Mouse (Mus musculus) left cerebral cortex, adult 9 months (tissue): ENCODE data around the gene Akr1b7.
"Not testable (repeated sequence)": the region's sequence is repeated elsewhere in the genome, so short reads cannot be mapped to it uniquely, and the experiment has no call there.

Source experiments
- DNase-seq, 2 experiments: peaks; one replicate each; pipeline ENCODE4 v3.0.0; 2022; ENCODE audit warnings: low spot score in 2 of 2

Akr1b7 gene

DNA sequence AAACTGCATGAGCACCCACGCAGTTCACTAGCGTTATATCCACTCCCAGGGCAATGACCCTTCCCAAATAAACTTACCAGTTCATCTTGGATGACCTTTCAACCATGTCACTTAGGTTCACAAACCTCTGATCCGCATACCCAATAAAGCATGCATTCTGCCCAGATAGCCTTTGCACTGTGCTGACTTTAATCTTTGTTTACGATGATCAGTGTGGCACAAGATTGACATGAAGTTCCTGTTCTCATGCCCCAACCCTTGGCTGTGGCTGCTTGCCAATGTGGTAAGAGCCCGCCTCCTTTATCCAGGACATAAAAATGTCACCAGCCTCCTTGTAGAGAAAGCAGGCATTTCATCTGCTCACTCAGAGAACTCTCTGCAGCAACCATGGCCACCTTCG lies at the start of gene Akr1b7:
Akr1b7 (plus strand) TSS at position 312 of the 400 bp plus-strand sequence.
- no peak for DNase-seq

DNA sequence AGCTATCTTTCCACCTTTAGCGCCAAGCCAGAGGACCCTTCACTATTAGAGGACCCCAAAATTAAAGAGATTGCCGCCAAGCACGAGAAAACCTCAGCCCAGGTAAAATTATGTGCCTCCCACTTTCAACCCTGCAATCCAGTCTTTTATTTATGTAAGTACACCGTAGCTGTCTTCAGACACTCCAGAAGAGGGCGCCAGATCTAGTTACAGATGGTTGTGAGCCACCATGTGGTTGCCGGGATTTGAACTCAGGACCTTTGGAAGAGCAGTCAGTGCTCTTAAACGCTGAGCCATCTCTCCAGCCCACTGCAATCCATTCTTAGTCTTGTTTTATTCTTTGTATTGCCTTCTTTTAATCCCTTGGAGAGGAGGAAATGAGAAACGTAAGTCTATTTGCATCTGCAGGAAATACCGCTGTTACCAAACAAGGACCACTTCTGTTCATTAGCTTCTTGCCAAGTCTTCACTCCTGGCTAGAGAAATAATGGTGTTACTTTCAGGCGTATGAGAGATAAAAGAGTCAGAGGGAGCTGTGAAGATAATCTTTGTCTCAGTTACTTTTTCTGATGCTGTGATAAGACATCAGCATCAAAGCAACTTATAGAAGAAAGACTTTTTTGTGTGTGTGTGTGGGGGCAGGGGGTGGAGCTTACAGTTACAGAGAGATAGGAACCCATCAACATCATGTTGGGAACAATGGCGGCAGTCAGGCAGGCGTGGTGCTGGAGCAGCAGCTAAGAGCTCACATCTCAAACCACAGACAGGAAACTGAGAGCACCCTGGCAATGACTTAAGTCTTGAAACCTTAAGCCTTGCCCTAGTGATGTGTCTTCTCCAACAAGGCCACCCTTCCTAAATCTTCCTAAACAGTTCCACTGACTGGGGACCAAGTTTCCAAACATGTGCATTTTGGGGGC lies 47.7 kb upstream of the Akr1b7 start:
- no peak for DNase-seq

DNA sequence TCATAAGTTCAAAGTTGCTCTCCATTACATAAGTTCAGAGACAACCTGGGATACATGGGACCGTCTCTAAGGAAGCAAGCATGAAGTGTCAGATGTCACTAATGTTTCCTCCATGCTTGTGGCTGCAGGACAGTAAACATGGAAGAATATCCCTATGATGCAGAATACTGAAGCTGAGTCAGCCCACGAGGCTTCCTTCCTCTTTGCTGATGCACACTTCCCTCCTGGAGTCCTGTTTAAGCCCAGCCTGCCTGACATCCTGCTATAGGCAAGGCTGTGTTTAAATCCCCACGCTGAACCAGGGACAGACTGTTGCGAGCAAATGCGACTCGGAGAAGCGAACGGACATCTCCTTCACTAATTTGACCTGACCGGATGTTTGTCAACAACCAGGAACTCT lies 44.1 kb upstream of the Akr1b7 start:
- DNase-seq: no peak

DNA sequence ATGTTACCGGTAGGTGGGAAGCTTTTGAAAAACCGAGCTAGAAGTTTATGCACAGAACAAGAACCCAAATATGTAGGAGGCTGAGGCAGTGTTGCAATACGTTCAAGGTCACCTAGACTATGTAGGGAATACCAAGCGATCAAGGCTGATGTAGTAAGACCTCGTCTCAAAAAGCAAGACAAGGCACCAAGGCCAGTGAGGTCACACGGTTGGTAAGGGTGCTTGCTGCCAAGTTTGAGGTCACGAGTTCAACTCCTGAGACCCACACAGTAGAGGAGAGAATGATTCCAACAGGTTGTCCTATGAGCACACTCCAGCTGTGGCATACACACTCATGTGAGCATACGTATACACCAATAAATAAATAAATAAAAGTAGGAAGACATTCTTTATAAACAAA lies 42.1 kb upstream of the Akr1b7 start:
- DNase-seq: no peak

DNA sequence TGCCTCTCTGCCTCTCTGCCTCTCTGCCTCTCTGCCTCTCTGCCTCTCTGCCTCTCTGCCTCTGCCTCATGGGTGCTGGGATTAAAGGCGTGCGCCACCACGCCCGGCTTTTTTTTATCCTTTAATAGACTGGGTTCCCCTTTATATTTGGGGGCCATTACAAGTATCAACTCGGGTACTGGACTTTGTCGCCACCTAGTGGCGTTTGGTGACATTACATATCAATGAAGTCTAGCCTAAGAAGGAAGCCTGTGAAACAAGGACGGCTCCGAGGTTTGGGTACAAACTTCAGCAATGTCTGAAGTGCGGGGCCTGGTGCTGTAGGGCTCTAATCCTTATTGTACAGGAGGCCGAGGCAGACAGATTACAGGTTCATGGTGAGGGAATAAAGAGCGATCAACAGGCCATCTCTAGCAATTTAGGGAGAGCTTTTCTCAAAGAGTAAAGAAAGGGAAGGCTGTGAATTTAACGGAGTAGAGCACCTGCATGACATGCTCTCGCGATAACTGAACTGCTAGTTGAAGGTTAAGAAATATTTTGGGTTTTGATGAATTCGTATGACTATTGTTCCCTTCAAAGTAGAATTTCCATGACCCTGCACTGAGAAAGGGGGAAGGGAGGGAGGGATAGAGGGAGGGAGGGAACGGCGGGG lies 40.3 kb upstream of the Akr1b7 start:
- peak; percentile 31 to 88 for DNase-seq

DNA sequence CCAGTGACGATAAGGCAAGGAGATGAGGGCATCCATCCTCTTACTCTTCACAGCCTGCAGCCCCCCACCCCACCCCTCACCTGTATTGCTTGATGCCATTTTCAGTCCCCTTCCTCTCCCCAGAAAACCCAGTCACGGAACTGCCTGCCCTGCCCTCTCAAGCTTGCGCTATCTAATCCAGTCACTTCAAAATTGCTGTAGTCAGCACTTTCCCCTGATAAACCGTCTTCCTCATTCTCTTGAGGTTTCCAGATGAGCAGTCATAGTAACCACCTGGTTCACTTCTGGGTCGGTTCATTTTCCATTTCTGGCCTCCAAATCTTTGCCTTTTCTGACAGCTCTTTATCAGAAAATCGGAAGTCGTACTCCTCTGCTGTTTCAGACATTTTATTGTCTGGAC lies 38.3 kb upstream of the Akr1b7 start:
- no peak for DNase-seq

DNA sequence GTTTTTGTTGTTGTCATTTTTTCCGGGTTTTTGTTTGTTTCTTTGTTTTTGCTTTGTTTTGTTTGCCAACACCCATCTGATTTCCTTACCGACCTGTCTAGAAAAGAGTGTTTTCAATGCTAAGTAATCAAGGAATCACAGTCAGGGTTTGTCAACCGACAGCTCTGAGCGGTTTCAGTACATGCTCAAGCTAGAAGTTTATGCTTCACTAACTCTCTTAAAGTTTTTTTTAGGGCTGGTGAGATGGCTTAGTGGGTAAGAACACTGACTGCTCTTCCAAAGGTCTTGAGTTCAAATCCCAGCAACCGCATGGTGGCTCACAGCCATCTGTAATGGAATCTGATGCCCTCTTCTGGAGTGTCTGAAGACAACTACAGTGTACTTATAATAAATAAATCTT lies 36.2 kb upstream of the Akr1b7 start:
- not testable (repeated sequence) for DNase-seq

DNA sequence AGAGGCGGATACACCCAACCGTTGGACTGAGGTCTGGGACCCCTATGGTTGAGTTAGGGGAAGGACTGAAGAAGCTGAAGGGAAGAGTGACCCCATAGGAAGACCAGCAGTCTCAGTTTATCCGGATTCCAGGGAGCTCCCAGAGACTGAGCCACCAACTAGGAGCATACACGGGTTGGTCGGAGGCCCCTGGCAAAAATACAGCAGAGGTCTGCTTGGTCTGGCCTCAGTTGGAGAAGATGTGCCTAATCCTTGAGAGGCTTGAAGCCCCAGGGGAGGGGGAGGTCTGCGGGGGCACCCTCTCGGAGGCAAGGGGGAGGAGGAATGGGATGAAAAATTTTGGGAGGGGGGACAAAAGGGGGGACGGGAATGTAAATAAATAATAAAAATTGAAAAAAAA lies 28.7 kb upstream of the Akr1b7 start:
- DNase-seq: no peak

DNA sequence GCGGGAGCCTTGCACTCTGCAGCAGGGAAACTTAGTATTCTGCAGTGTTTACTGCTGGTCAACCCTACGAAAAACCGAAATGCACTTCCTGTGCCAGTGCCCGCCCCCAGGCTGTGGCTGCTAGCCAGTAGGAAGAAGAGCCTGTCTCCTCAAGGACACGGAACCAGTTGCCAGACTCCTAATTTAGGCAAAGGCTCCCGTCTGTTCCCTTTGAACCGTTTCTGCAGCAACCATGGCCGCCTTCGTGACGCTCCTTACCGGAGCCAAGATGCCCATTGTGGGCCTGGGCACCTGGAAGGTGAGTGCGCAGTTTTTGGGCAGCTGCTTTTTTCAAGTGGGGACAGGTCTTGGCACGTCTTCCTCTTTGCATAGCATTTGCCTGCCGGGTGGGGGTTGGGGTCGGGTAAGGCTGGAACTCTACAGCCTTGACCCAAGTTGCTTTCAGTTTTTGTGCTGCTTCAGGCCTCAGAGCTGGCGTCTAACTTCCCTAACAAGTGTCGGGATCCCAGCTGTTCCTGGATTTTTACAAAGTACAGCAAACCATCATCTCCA lies 27.9 kb upstream of the Akr1b7 start, which contains the start of gene Akr1b10:
Akr1b10 (plus strand) TSS at position 109 of the 552 bp plus-strand sequence.
- DNase-seq: peak; percentile 50 to 85

DNA sequence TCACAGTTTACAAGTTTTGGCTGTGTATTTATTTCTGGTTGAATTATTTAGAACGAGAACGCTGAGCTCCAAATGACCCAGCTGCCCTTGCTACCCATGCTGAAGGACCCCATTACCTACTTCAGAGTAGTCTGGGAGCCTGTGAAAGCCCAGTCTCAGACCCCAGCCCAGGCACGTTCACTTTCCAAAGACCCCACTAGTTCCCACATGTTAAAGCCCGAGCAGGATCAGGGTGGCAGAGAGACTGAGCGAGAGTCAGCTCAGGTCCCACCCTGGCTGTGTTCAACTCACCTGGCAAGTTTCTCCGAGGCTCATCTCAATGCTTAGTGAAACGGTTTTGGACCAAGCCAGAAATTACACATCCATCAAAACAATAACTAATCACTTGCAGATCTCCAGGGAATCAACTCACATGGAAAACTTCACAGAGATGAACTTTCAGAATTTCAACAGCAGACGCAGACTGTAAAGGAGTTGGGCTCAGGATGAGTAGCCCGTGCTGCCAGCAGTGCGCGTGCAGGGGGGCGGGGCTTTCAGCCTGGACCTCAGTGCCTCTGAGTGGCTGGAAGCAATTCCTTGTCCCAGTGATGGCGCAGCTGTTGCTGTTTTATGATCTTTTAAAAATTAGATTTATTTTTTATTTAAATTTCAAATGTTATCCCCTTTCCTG lies 27.3 kb upstream of the Akr1b7 start:
- DNase-seq: no peak

DNA sequence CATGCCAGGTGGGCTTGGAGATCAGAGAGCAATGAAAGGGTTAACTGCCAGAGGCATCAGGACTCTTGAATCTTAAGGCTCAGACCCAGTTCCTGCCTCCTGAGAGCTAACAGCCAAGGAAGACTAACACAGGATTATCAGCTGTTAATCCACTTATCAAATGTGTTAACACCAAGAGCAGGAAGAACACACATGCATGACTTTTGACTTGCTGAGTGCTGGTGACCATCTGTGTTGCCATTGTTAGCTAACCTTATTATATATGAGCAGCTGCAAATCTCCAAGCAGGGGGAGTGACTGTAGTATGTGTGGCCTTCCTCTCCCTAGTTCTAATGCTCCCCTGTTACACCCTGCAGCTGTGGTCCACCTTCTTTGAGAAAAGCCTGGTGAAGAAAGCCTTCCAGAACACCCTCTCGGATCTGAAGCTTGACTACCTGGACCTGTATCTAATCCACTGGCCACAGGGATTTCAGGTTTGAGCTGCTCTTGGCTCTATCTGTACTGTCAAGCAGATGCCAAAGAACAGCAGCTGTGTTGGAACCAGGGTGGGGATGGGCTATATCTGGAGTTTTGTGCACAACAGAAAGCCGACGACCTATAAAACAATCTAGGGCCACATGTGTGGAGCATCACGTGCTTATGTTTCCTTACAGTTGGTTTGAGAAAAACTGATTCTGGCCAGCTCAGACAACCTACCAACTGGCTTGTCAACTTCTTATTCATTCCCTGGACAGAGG lies 23.5 kb upstream of the Akr1b7 start:
- no peak for DNase-seq

DNA sequence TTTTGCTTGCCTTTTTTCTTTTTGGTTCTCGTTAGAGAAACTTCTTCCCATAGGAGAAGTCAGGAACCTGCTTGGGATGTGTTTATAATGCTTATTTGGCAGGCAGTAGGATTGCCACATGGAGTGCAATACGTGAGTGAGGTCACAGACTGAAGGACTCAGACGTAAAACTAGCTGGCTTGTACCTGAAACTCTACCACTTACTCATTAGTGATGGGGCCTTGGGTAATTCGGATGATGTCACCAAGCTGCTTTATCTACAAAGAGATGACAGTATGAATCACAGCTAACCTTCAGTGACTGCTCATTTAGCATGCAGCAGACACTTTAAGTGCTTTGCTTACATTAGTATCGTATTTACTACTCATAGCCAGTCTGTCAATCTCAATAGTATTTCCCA lies 16.2 kb upstream of the Akr1b7 start:
- no peak for DNase-seq

DNA sequence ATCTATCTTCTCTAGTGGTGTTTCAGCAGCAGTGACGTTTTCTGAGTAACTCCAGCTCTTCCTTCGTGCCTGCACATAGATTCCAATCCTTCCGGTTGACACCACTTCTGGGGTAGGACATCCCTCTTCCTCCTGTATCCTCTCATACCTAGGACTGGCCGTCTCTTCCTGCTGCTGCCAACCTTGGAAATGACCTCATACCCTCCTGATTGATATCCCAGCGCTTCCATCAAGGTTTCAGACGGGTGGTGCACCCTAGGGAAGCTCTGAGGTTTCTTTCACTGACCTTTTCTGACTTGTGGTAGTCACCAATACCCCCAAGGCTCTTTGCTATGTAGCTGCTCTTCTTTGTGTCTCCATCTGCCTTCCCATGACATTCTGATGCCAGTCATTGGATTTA lies 13.7 kb upstream of the Akr1b7 start:
- DNase-seq: no peak

DNA sequence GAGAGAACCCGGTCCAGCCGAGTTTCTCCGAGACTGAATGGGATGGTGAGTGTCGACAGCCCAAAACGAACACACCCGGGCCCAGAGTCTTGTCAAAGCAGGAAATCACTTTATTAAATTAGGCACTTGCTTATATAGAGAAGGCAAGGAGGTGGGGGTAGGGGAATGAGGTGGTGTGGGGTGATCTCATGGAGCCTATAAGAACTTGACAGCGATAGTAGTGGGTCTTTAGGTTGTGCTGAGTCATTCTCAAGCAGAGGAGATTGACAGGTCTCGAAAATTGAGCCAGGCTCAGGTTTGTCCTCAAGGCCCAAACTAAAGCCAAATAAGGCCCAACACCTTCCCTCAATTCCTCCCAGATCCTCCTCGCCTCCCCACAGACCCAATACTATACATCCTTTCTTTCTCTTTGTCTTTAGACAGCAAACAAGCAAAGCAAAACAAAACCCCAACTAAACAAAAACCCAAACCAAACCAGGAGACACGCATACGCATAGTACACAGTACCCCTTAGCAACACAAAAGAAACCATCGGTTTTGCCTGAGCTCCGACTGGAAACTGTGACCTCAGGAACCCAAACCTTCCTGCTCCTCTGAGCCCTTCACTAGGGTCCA lies 12.4 kb upstream of the Akr1b7 start:
- DNase-seq: no peak

DNA sequence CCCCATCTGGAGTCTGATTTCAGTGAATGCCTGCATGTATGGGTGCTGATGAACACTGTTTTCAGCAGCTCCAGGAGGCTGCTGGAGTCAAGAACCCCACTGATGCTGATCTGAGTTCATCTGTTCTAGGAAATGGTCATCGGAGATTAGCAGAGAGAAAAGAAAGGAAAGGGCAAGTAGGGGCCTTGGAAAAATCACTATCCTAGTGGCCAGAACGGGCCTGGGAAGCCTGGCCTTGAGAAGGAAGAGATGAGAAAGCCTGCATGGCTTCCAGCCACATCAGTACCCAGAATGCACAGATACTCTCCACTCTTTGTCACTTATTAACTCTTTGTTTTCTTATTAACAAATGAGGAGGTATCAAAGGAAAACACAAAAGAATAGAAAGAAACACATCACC lies 11.4 kb upstream of the Akr1b7 start:
- no peak for DNase-seq

DNA sequence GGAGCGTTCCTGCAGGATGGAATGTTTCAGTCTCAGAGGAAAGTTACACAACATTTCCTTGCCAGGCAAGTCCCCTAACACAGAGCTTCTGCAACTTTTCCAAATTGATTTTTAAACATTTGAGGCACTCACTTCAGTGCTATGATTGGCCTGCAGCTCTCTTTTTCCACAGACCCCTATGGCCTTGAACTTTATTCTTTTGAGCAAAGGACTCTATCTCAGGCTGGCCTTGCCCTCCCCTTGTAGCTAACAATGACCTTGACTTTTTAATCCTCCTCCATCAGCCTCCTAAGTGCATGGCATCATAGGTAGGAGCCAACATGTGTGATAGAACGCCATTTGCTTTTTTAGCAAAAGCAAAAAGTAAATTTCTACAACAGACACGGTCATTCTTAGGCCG lies 5.4 kb upstream of the Akr1b7 start:
- DNase-seq: no peak

DNA sequence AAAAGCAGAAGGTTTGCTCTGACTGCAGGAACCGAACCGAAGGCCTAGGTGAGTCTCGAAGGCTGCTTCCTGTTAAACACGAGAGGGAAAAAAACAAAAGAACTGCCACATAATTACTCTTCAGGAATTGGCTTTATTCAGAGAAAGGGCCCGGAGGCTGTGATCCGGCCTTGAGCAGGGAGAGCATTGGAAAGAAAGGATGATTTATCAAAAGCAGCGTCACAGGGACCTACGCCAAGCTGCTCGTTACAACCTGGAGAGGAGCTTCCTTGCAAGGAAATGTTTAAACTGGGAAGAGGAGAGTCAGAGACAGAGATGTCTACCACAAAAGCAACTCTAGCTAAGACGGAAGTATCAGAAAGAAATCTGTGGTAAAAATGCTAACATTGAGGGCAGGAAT lies 4.7 kb upstream of the Akr1b7 start:
- DNase-seq: no peak

DNA sequence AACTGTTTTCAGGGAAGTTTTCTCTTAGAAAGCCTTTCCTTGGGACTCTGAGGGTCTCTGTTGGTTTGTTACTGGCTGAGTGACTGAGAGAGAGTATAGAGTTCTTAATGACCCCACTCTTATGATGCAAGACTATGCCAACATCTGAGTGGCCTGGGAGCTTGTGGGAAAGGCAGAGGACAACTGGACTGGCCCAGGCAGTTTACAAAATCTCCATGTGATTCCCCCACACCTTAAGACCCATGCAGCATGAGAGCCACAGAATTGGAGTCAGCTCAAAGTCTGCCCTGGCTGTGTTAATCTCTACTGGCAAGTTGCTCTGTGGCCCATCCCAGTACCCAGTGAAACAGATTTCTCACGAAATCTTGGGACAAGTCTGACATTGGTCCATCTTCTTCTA lies 554 bp downstream of the Akr1b7 start:
- no peak for DNase-seq

DNA sequence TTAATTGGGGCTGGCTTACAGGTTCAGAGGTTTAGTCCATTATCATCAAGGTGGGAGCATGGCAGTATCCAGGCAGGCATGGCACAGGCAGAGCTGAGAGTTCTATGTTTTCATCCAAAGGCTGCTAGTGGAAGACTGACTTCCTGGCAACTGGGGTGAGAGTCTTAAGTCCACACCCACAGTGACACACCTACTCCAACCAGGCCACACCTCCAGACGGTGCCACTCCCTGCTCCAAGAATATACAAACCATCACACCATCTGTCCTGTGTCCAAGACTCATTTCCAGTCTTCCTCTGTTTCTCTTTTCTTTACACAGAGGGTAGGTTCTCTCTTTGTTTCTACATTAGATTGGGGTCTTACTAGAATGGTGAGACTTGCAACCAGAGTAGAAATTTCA lies 1.3 kb downstream of the Akr1b7 start:
- not testable (repeated sequence) for DNase-seq

DNA sequence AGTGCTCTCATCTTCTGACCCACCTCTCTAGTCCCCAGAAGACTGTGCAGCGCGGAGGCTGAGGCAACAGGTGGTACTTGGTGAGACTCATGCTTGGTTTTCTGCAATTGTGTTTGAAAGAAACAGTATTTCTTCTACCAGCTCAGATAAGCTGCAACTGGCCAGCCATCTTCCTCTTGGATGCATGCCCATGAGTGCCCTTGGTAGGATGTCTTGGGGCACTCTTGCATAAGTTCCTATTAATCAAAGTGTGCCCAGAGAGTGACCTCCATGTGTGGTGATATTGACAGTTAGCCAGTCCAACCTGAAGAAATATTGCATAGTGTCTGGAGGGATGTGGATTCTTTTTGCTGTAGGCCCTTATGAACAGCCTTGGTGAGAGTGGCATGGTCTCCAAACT lies 4.4 kb downstream of the Akr1b7 start:
- no peak for DNase-seq

DNA sequence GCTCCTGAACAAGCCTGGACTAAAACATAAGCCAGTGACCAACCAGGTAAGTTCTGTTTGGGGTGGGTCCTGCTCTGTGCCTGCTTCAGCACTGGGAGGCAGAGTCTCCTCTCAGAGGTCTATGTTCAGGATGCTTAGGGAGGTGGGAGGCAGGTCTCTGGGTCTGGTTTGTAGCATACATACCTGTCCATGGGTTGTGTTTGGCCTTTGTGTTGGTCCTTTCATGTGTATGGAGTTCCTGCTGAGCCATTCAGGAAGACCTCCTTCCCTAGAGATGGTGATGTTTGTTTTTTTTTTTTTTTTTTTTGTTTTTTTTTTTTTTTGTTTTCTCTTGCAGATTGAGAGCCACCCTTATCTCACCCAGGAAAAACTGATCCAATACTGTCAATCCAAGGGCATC lies 6.9 kb downstream of the Akr1b7 start:
- no peak for DNase-seq
